Mouse (Mus musculus) stomach, postnatal 0 days (tissue): ENCODE results near the gene Tom1l2. TPM values are rescaled to one million over a fixed set of nuclear protein-coding genes. Genes with fewer than 3 reads are reported as not detected.

Experiments
- ATAC-seq: fragments of 200-750 bp; cut with Nextera tagmentation; 2 replicates; pipeline ENCODE4 v1.8.0; 2017; ENCODE audit not compliant: low FRiP score, low TSS enrichment
- DNase-seq: peaks from one replicate; pipeline ENCODE4 v3.0.0-alpha.2; 2016; ENCODE audit warnings: low spot score
- H3K27ac ChIP-seq: fragments of 300-500 bp; sonication (generic); replicated peaks from 2 replicates; pipeline ENCODE4 v1.5.1; 2014; ENCODE audit warnings: mild to moderate bottlenecking, control low read depth
- H3K27me3 ChIP-seq: fragments of 300-500 bp; sonication (generic); 2 replicates; pipeline ENCODE4 v1.6.1; 2014; ENCODE audit warnings: low read length; ENCODE audit not compliant: control insufficient read depth, insufficient read depth
- H3K36me3 ChIP-seq: fragments of 300-500 bp; sonication (generic); 2 replicates; pipeline ENCODE4 v1.6.1; 2014; ENCODE audit warnings: low read length, mixed read lengths; ENCODE audit not compliant: control insufficient read depth, insufficient read depth
- H3K4me1 ChIP-seq: fragments of 300-500 bp; sonication (generic); replicated peaks from 2 replicates; pipeline ENCODE4 v1.6.1; 2014; ENCODE audit warnings: antibody characterized with exemption; ENCODE audit not compliant: control insufficient read depth, insufficient read depth
- H3K4me2 ChIP-seq: fragments of 300-500 bp; sonication (generic); replicated peaks from 2 replicates; pipeline ENCODE4 v1.6.1; 2014; ENCODE audit warnings: low read depth, mild to moderate bottlenecking, control low read depth, moderate library complexity
- H3K4me3 ChIP-seq: fragments of 300-500 bp; sonication (generic); 2 replicates; pipeline ENCODE4 v1.5.1; 2014; ENCODE audit warnings: low read depth, low read length, control low read depth
- H3K9ac ChIP-seq: fragments of 300-500 bp; sonication (generic); 2 replicates; pipeline ENCODE4 v1.6.1; 2014; ENCODE audit warnings: mild to moderate bottlenecking, low read length, control low read depth, mixed read lengths
- H3K9me3 ChIP-seq: fragments of 300-500 bp; sonication (generic); 2 replicates; pipeline ENCODE4 v1.6.1; 2016; ENCODE audit warnings: low read length; ENCODE audit not compliant: control insufficient read depth
- CTCF ChIP-seq: IDR thresholded peaks from 2 replicates; pipeline ENCODE4 v1.5.1; 2016; ENCODE audit warnings: antibody characterized with exemption, low read depth, mild to moderate bottlenecking, moderate library complexity
- EP300 ChIP-seq: optimal IDR thresholded peaks from 2 replicates; pipeline ENCODE3; 2016; ENCODE audit warnings: antibody characterized with exemption
- WGBS: fragments of 180-500 bp; shearing (Covaris S2); extraction: QIAGEN DNeasy Blood & Tissue Kit; methylation state at CpG from one replicate; pipeline ENCODE4 v1.1.7; 2014; 5-methylcytosine and 5-hydroxymethylcytosine counted together
- polyA plus RNA-seq: library from polyadenylated mRNA; unstranded; fragments of >200 nt; fragmentation: Nextera tagmentation; extraction: Ambion mirVana; gene quantifications from 2 replicates; pipeline ENCODE4 v1.2.1, GENCODE M21; 2015

Tom1l2 gene
- polyA plus RNA-seq, 1 experiment from 2014 or later = 15.9 TPM

- Histone ChIP-seq H3K4me3 (no peak overlapping the region), H3K27me3 (no peaks in the 10 kb centered on the region), H3K9me3 (no peaks in the 10 kb centered on the region), H3K4me2 (no peak overlapping the region), H3K9ac (no peak overlapping the region), H3K27ac (peak overlapping the region; percentile 65), H3K36me3 (no peaks in the 10 kb centered on the region), H3K4me1 (peaks cover 9% of the 10 kb centered on the region)
- DNase-seq (peak; percentile 23), ATAC-seq (peak; percentile 46; the same call in 1 of the 2 replicates)
- TF ChIP-seq CTCF (no peak), EP300 (no peak)
- WGBS = 35% methylated on average over 2 of the region's 2 CpGs
Observed at GRCm38 (mm10) chr11:60308061-60308460, 44.6 kb downstream of the Tom1l2 start.

- H3K27me3 ChIP-seq = no peaks in the 10 kb centered on the region
- no peaks in the 10 kb centered on the region for H3K36me3 ChIP-seq
- peaks cover 9% of the 10 kb centered on the region for H3K4me1 ChIP-seq
- no peak overlapping the region for H3K4me3 ChIP-seq
- H3K9ac ChIP-seq = no peak overlapping the region
- TF ChIP-seq CTCF (peak; percentile 60), EP300 (no peak)
- H3K9me3 ChIP-seq = no peaks in the 10 kb centered on the region
- H3K27ac ChIP-seq = no peak overlapping the region
- 57% methylated on average over 2 of the region's 2 CpGs for WGBS
- no peak overlapping the region for H3K4me2 ChIP-seq
- DNase-seq (peak; percentile 23), ATAC-seq (no peak)
Observed at GRCm38 (mm10) chr11:60307375-60307825, 45.3 kb downstream of the Tom1l2 start.

DNA sequence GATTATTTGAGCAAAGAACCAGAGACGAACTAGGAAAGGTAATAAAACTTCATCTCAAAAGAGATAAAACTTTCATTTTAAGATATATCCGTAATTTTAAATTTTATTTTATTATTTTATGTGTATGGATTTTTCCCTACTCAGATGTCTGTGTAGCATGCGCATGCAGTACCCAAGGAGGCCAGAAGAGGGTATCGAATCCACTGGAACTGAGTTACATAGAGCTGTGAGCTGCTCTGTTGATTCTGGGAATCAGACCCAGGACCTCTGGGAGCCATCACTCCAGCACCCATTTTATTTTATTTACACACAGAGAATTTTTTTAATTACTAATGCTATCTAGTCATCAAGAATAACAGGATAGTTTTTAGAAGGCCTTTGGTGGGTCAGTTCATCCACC, 45.9 kb downstream of the Tom1l2 start:
- Histone ChIP-seq H3K4me2 (no peak overlapping the region), H3K9ac (no peak overlapping the region), H3K9me3 (no peaks in the 10 kb centered on the region), H3K27me3 (no peaks in the 10 kb centered on the region), H3K4me1 (peaks cover 12% of the 10 kb centered on the region), H3K36me3 (no peaks in the 10 kb centered on the region), H3K27ac (no peak overlapping the region), H3K4me3 (no peak overlapping the region)
- 78% methylated on average over 4 of the region's 4 CpGs for whole genome bisulfite sequencing
- DNase-seq = peak; percentile 63
- ATAC-seq = no peak
- TF ChIP-seq EP300 (no peak), CTCF (peak; percentile 73)

DNA sequence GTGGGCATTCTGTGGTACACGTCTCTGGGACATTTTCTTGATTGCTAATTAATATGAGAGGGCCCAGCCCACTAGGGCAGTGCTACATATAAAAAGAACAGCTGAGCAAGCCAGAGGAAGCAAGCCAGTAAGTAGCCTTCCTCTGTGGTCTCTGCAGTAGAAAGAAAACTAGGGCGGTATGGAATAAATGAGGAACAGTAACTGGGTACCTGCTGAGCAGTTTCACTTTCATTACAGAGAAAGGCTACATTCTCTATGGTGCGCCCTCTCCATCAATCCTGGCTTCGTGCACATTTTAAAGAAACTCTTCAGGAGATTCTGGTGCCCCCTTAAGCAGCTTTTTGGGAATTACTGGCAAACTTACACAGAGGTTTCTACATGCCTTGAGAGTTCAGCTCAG, 47.1 kb downstream of the Tom1l2 start:
- H3K4me1 ChIP-seq = peaks cover 5% of the 10 kb centered on the region; the same call in 1 of the 2 replicates
- H3K27ac ChIP-seq = no peak overlapping the region
- ATAC-seq (no peak), DNase-seq (no peak)
- no peaks in the 10 kb centered on the region for H3K36me3 ChIP-seq
- H3K27me3 ChIP-seq = no peaks in the 10 kb centered on the region
- no peak overlapping the region for H3K9ac ChIP-seq
- TF ChIP-seq CTCF (no peak), EP300 (no peak)
- 49% methylated on average over 4 of the region's 4 CpGs for WGBS
- no peak overlapping the region for H3K4me2 ChIP-seq
- H3K9me3 ChIP-seq = no peaks in the 10 kb centered on the region
- no peak overlapping the region for H3K4me3 ChIP-seq

- ATAC-seq (no peak), DNase-seq (no peak)
- Histone ChIP-seq H3K36me3 (no peaks in the 10 kb centered on the region), H3K4me1 (peaks cover 5% of the 10 kb centered on the region; the same call in 1 of the 2 replicates), H3K9me3 (no peaks in the 10 kb centered on the region), H3K4me3 (no peak overlapping the region), H3K4me2 (no peak overlapping the region), H3K9ac (no peak overlapping the region), H3K27ac (no peak overlapping the region), H3K27me3 (no peaks in the 10 kb centered on the region)
- WGBS = 74% methylated on average over 2 of the region's 2 CpGs
- TF ChIP-seq CTCF = no peak
- no peak for TF ChIP-seq EP300
Observed at GRCm38 (mm10) chr11:60303497-60303896, 49.2 kb downstream of the Tom1l2 start.

- H3K27me3 ChIP-seq = no peaks in the 10 kb centered on the region
- ATAC-seq (peak; percentile 68; the same call in 1 of the 2 replicates), DNase-seq (peak; percentile 39)
- H3K9me3 ChIP-seq = no peaks in the 10 kb centered on the region
- H3K4me2 ChIP-seq = no peak overlapping the region
- WGBS = 56% methylated on average over 10 of the region's 10 CpGs
- no peak overlapping the region for H3K9ac ChIP-seq
- no peaks in the 10 kb centered on the region for H3K36me3 ChIP-seq
- peak overlapping the region; percentile 63 for H3K27ac ChIP-seq
- TF ChIP-seq CTCF (no peak), EP300 (no peak)
- peaks cover 3% of the 10 kb centered on the region; the same call in 1 of the 2 replicates for H3K4me1 ChIP-seq
- no peak overlapping the region for H3K4me3 ChIP-seq
Observed at GRCm38 (mm10) chr11:60302354-60303083, 50.2 kb downstream of the Tom1l2 start.
